Mouse (Mus musculus): ENCODE measurements around the gene Odf4.

Odf4 gene

GRCm38 (mm10) chr11:68882107-68882506 lies 44.8 kb downstream of the Odf4 start:
- intact Hi-C loops (cut with DNase I), result no loop called here

DNA sequence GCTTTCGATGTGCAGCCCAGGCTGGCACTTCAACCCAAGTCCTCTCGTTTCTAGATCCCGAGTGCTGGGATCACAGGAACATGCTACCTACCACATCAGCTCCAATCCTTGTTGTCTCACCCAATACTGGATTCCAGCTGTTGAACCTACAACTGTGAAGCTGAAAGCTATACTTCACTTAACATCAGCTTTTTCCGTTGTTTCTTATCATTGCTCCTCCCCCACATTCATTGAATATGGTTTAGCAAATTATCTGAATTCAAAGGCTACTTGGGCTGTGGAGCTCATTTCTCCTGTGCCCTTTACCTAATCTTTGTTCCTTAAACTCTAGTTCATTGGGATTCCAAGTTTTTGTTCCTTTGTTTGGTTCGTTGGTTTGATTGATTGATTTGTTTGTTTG lies 48.1 kb downstream of the Odf4 start:
- intact Hi-C loops (cut with DNase I), result loop anchor here (5.0 kb wide), 3 partner anchors 37 to 312 kb away; no protein-coding TSS in a partner anchor

- intact Hi-C loops (cut with DNase I), result loop anchor here (5.0 kb wide), 3 partner anchors 33 to 308 kb away; no protein-coding TSS in a partner anchor
Measured at GRCm38 (mm10) chr11:68874841-68875240, 52.0 kb downstream of the Odf4 start.

Data from adrenal gland (tissue).